Mouse (Mus musculus) cortical plate, adult 2 months (tissue): Measurements from ENCODE around the gene Nhlrc4.

Source experiments
- CTCF ChIP-seq: fragments of 200-500 bp; IDR thresholded peaks from 2 replicates; pipeline ENCODE4 v1.5.1; 2011; ENCODE audit warnings: mild to moderate bottlenecking, control low read depth, low read length; ENCODE audit not compliant: insufficient read depth; ENCODE audit errors: extremely low read depth
- POLR2A ChIP-seq: fragments of 200-500 bp; IDR thresholded peaks from 2 replicates; pipeline ENCODE4 v1.6.1; 2011; ENCODE audit warnings: mild to moderate bottlenecking, low read length, control low read depth; ENCODE audit not compliant: insufficient read depth; ENCODE audit errors: extremely low read depth

DNA sequence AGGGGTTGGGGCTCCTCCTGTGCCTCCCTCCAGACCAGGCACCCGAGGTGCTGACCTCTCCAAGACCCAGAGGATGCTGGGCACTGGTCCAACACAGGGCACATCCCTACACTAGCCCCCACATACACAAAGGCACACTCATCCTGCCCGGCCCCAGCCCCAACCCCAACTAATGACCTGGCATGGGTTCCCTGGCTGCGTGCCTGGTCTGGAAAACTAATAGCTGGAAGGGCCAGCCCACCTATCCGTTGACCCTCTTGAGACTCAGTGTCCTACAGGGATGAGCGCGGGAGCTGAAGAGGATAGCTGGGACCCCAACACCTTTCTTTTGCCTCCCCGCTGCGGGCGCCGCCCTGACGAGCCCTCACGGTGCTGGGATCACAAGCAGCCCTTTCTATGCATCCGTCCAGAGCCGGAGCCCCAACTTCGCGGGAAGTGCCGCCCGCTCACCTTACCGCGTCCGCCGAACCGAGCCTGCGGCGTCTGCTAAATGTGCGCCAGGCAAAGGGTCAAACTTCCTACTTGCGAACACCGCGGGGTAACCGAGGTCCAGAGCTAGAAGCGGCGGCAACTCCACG lies 6.6 kb upstream of the Nhlrc4 start:
- TF ChIP-seq POLR2A (no peak), CTCF (no peak)
